Mouse (Mus musculus): Measurements from ENCODE around the gene Cadps. TPM values are rescaled to one million over a fixed set of nuclear protein-coding genes. Genes with fewer than 3 reads are reported as not detected.

Gene Cadps
- polyA plus RNA-seq, 2 experiments: 0.01 TPM; not detected in 1

DNA sequence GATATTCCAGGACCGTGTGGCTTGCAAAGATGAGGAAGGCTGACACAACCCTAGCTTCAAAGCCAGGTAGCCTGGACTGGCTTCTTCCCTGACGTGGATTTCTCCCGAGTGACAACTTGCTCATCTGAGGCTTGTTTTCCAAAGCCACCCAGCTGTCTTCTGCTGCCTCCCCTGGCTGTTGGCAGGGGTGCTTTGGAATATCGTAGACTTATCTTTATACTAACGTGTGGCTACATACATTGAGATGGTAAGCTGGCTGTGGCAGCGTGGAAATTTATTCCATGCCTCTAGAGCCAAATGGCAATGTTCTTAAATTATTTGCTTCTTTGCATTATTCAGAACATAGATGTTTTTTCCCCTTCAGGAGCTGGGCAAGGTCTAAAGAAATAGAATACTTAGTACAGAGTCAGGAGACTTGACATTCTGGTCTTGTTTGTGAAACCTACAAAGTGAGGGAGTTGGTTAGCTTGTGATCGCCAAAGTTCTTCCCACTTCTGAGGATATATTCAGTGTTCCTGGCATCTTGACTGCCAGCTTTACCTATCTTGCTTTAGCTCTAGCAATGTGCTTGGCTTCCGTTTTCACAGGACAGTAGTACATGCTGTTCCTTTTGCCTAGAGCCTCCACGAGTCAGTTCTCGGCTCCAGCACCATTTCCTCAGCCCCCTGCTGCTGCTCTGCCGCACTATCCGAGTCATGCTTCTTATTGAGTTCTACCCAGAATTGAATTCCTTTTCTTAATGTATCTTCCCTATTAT is 318.5 kb downstream of the Cadps start:
- Histone ChIP-seq H3K4me3 (ENCODE audit: insufficient read depth in 1 of 2, low read depth in 2 of 2, low read length in 2 of 2) (no peak overlapping the region), H3K27me3 (ENCODE audit: control insufficient read depth, insufficient read depth, low read length) (no peaks in the 10 kb centered on the region), H3K9me3 (ENCODE audit: control insufficient read depth, low read length) (no peaks in the 10 kb centered on the region), H3K9ac (replicated peaks) (no peak overlapping the region), H3K27ac (no peak overlapping the region), H3K36me3 (replicated peaks; ENCODE audit: control insufficient read depth, insufficient read depth, low read depth) (no peaks in the 10 kb centered on the region), H3K4me2 (ENCODE audit: low read depth) (no peak overlapping the region), H3K4me1 (replicated peaks; ENCODE audit: control insufficient read depth in 2 of 2, insufficient read depth in 2 of 2, low read length in 1 of 2) (no peaks in the 10 kb centered on the region)
- DNase-seq (ENCODE audit: low read depth in 3 of 3, low spot score in 3 of 3) (no peak), ATAC-seq (ENCODE audit: insufficient read depth) (no peak)
- no peak for TF ChIP-seq CTCF (IDR thresholded peaks at IDR 0.05; ENCODE audit: low read depth)
- TF ChIP-seq EP300 (IDR thresholded peaks at IDR 0.05; ENCODE audit: low read depth): no peak
- 63% methylated on average over 12 of the region's 12 CpGs for WGBS (ENCODE audit: insufficient replicate concordance)

DNA sequence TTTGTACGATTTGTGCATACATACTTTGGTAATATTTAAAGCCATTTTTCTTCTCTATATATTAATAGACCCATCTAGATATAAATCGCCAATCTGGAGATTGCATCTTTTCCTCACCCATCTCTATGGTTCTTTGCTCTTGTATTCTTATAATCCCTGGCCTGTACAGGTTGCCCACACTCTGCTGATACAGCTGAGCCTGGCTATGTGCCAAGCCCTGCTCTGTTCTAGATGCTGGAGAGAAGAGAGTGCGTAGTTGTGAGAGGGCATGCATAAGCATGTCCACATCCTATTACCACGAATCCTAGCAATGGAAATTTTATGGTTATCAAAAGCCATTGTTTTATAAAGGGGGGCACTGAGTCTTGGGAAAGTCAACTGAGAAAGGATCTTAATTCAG is 360.7 kb downstream of the Cadps start:
- H3K9me3 ChIP-seq (ENCODE audit: control insufficient read depth, low read length): no peaks in the 10 kb centered on the region
- no peak overlapping the region for H3K9ac ChIP-seq (replicated peaks)
- H3K4me2 ChIP-seq (ENCODE audit: low read depth): no peak overlapping the region
- no peak overlapping the region for H3K4me3 ChIP-seq (ENCODE audit: insufficient read depth in 1 of 2, low read depth in 2 of 2, low read length in 2 of 2)
- DNase-seq (ENCODE audit: low read depth in 3 of 3, low spot score in 3 of 3) (no peak), ATAC-seq (ENCODE audit: insufficient read depth) (no peak)
- no peaks in the 10 kb centered on the region for H3K27me3 ChIP-seq (ENCODE audit: control insufficient read depth, insufficient read depth, low read length)
- no peaks in the 10 kb centered on the region for H3K4me1 ChIP-seq (replicated peaks; ENCODE audit: control insufficient read depth in 2 of 2, insufficient read depth in 2 of 2, low read length in 1 of 2)
- H3K27ac ChIP-seq: no peak overlapping the region
- WGBS (ENCODE audit: insufficient replicate concordance): 55% methylated on average over 4 of the region's 4 CpGs
- H3K36me3 ChIP-seq (replicated peaks; ENCODE audit: control insufficient read depth, insufficient read depth, low read depth): no peaks in the 10 kb centered on the region
- TF ChIP-seq CTCF (IDR thresholded peaks at IDR 0.05; ENCODE audit: low read depth) (no peak), EP300 (IDR thresholded peaks at IDR 0.05; ENCODE audit: low read depth) (no peak)

GRCm38 (mm10) chr14:12459700-12460099 is 363.2 kb downstream of the Cadps start:
- DNase-seq (ENCODE audit: low read depth in 3 of 3, low spot score in 3 of 3): no peak
- H3K4me3 ChIP-seq (ENCODE audit: insufficient read depth in 1 of 2, low read depth in 2 of 2, low read length in 2 of 2): no peak overlapping the region
- H3K36me3 ChIP-seq (replicated peaks; ENCODE audit: control insufficient read depth, insufficient read depth, low read depth): no peaks in the 10 kb centered on the region
- no peak overlapping the region for H3K4me2 ChIP-seq (ENCODE audit: low read depth)
- no peaks in the 10 kb centered on the region for H3K9me3 ChIP-seq (ENCODE audit: control insufficient read depth, low read length)
- ATAC-seq (ENCODE audit: insufficient read depth): no peak
- 32% methylated on average over 7 of the region's 7 CpGs for WGBS (ENCODE audit: insufficient replicate concordance)
- no peak overlapping the region for H3K27ac ChIP-seq
- H3K27me3 ChIP-seq (ENCODE audit: control insufficient read depth, insufficient read depth, low read length): no peaks in the 10 kb centered on the region
- no peak for TF ChIP-seq CTCF (IDR thresholded peaks at IDR 0.05; ENCODE audit: low read depth)
- TF ChIP-seq EP300 (IDR thresholded peaks at IDR 0.05; ENCODE audit: low read depth): no peak
- H3K4me1 ChIP-seq (replicated peaks; ENCODE audit: control insufficient read depth in 2 of 2, insufficient read depth in 2 of 2, low read length in 1 of 2): no peaks in the 10 kb centered on the region
- no peak overlapping the region for H3K9ac ChIP-seq (replicated peaks)

GRCm38 (mm10) chr14:12455064-12455591 is 367.8 kb downstream of the Cadps start:
- Histone ChIP-seq H3K27ac (no peak overlapping the region), H3K4me1 (replicated peaks; ENCODE audit: control insufficient read depth in 2 of 2, insufficient read depth in 2 of 2, low read length in 1 of 2) (no peaks in the 10 kb centered on the region), H3K9me3 (ENCODE audit: control insufficient read depth, low read length) (no peaks in the 10 kb centered on the region), H3K36me3 (replicated peaks; ENCODE audit: control insufficient read depth, insufficient read depth, low read depth) (no peaks in the 10 kb centered on the region), H3K4me2 (ENCODE audit: low read depth) (no peak overlapping the region), H3K9ac (replicated peaks) (no peak overlapping the region), H3K4me3 (ENCODE audit: insufficient read depth in 1 of 2, low read depth in 2 of 2, low read length in 2 of 2) (no peak overlapping the region), H3K27me3 (ENCODE audit: control insufficient read depth, insufficient read depth, low read length) (no peaks in the 10 kb centered on the region)
- ATAC-seq (ENCODE audit: insufficient read depth): no peak
- TF ChIP-seq EP300 (IDR thresholded peaks at IDR 0.05; ENCODE audit: low read depth) (no peak), CTCF (IDR thresholded peaks at IDR 0.05; ENCODE audit: low read depth) (no peak)
- no peak for DNase-seq (ENCODE audit: low read depth in 3 of 3, low spot score in 3 of 3)
- 65% methylated on average over 8 of the region's 8 CpGs for WGBS (ENCODE audit: insufficient replicate concordance)

DNA sequence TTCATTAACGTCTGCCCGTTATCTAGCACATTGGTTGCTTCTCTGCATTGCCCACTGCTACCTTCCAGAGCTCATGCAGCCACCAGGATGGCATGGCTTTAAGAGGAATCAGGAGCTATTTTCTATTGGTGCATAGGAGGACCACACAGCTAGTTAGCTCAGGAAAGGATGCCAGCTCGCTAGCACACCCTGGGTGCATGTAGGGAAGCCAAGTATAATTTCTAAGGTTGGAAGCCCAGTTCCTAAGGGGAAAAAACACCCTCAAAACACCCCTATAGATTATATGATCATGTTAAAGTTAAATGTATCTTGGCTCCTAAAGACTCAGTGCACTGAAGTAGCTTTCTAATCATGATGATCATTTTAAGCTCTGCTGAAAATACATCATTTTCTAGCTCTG is 372.1 kb downstream of the Cadps start:
- DNase-seq (ENCODE audit: low read depth in 3 of 3, low spot score in 3 of 3) (no peak), ATAC-seq (ENCODE audit: insufficient read depth) (no peak)
- no peak overlapping the region for H3K27ac ChIP-seq
- H3K36me3 ChIP-seq (replicated peaks; ENCODE audit: control insufficient read depth, insufficient read depth, low read depth): no peaks in the 10 kb centered on the region
- H3K9ac ChIP-seq (replicated peaks): no peak overlapping the region
- H3K4me3 ChIP-seq (ENCODE audit: insufficient read depth in 1 of 2, low read depth in 2 of 2, low read length in 2 of 2): no peak overlapping the region
- no peak overlapping the region for H3K4me2 ChIP-seq (ENCODE audit: low read depth)
- TF ChIP-seq EP300 (IDR thresholded peaks at IDR 0.05; ENCODE audit: low read depth) (no peak), CTCF (IDR thresholded peaks at IDR 0.05; ENCODE audit: low read depth) (no peak)
- WGBS (ENCODE audit: insufficient replicate concordance): 30% methylated on average over 3 of the region's 3 CpGs
- H3K4me1 ChIP-seq (replicated peaks; ENCODE audit: control insufficient read depth in 2 of 2, insufficient read depth in 2 of 2, low read length in 1 of 2): no peaks in the 10 kb centered on the region
- no peaks in the 10 kb centered on the region for H3K27me3 ChIP-seq (ENCODE audit: control insufficient read depth, insufficient read depth, low read length)
- H3K9me3 ChIP-seq (ENCODE audit: control insufficient read depth, low read length): no peaks in the 10 kb centered on the region

Data from liver, embryonic 14.5 days (tissue).